Mouse (Mus musculus): ENCODE results near the gene Tshz2. TPM values are rescaled to one million over a fixed set of nuclear protein-coding genes. Genes with fewer than 3 reads are reported as not detected.

The Tshz2 gene
- polyA plus RNA-seq (2012; rRNA removed) = 25.2 and 30.2 TPM in 2 replicates

DNA sequence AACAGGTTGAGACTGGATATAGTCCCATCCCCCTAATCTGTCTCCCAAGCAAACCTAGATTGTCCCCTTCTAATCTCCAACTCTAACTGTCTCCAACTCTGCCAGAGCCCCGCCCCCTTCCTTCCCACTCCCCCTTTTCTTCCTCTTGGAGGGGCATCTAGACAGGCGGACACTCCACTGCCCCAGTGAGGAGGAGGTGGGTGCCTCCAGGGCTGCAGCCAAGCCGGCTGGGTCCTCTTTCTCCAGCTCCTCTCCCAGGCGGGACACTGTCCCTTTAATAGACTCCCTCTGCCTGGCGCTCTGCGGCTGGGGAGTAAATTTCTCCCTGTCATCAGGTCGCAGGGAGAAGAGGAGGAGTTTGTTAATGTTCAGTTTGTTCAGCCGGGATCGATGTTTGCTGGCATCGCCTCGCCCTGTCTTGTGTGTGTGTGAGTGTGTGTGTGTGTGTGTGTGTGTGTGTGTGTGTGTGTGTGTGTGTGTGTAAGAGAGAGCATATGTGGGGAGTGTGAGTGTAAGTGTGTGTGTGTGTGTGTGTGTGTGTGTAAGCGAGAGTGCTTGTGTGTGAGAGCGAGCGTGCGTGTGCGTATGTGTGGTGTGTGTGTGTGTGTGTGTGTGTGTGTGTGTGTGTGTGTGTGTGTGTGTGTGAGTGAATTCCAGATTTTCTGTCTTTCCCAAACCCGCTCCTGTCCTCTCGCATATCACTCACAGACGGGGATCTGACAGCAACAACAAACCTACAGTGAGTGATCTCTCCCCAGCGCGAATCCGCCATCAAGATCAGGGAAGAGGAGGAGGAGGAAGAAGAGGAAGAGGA lies at the start of gene Tshz2:
Tshz2 (plus strand) TSS at position 676 of the 814 bp plus-strand sequence.

DNA sequence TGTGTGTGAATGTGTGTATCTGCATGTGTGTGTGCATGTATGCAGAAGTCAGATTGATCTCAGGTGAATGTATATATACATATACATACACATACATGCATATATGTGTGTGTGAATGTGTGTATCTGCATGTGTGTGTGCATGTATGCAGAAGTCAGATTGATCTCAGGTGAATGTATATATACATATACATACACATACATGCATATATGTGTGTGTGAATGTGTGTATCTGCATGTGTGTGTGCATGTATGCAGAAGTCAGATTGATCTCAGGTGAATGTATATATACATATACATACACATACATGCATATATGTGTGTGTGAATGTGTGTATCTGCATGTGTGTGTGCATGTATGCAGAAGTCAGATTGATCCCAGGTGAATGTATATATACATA lies 45.2 kb upstream of the Tshz2 start, which contains the start of gene Gm11011:
Gm11011 (minus strand) TSS at position 101 of the 400 bp plus-strand sequence.

Other genes with a start within 250 kb of the Tshz2 start
- not detected in 2 replicates for gene Gm11011, start 45.3 kb upstream of the Tshz2 start, polyA plus RNA-seq (2012; rRNA removed)

Data from central nervous system, embryonic 14 days (tissue).